Mouse (Mus musculus): ENCODE data around the gene Pde4b.
A peak's percentile ranks its signal among the peaks of the same experiment; 100 is the strongest.

Pde4b gene

GRCm38 (mm10) chr4:102582963-102583362, 495.6 kb downstream of the Pde4b start:
- DNase-seq: no peak

- no peak for DNase-seq
Measured at GRCm38 (mm10) chr4:102583469-102583868, 496.1 kb downstream of the Pde4b start.

GRCm38 (mm10) chr4:102584601-102585265, 497.4 kb downstream of the Pde4b start:
- no peak for DNase-seq

- DNase-seq: no peak
Measured at GRCm38 (mm10) chr4:102585541-102585940, 498.2 kb downstream of the Pde4b start.

GRCm38 (mm10) chr4:102586787-102587186, 499.4 kb downstream of the Pde4b start:
- DNase-seq: no peak

GRCm38 (mm10) chr4:102588668-102589455, 501.5 kb downstream of the Pde4b start:
- DNase-seq: peak; percentile 21

GRCm38 (mm10) chr4:102589537-102590031, 502.2 kb downstream of the Pde4b start:
- DNase-seq: peak; percentile 35

GRCm38 (mm10) chr4:102591798-102592197, 504.5 kb downstream of the Pde4b start:
- DNase-seq: no peak

GRCm38 (mm10) chr4:102592541-102592940, 505.2 kb downstream of the Pde4b start:
- no peak for DNase-seq

- no peak for DNase-seq
Measured at GRCm38 (mm10) chr4:102593631-102594030, 506.3 kb downstream of the Pde4b start.

- peak; percentile 28 for DNase-seq
Measured at GRCm38 (mm10) chr4:102594506-102594905, 507.2 kb downstream of the Pde4b start.

- no peak for DNase-seq
Measured at GRCm38 (mm10) chr4:102603968-102604367, 516.6 kb downstream of the Pde4b start.

- no peak for DNase-seq
Measured at GRCm38 (mm10) chr4:102605231-102605630, 517.9 kb downstream of the Pde4b start.

- DNase-seq: no peak
Measured at GRCm38 (mm10) chr4:102605722-102606341, 518.5 kb downstream of the Pde4b start.

GRCm38 (mm10) chr4:102606825-102607224, 519.5 kb downstream of the Pde4b start:
- DNase-seq: no peak

- no peak for DNase-seq
Measured at GRCm38 (mm10) chr4:102607744-102608416, 520.5 kb downstream of the Pde4b start.

- DNase-seq: no peak
Measured at GRCm38 (mm10) chr4:102612596-102612995, 525.3 kb downstream of the Pde4b start.

GRCm38 (mm10) chr4:102617774-102618173, 530.4 kb downstream of the Pde4b start:
- no peak for DNase-seq

GRCm38 (mm10) chr4:102618609-102619008, 531.3 kb downstream of the Pde4b start:
- DNase-seq: no peak

GRCm38 (mm10) chr4:102620179-102620910, 533.0 kb downstream of the Pde4b start:
- no peak for DNase-seq

GRCm38 (mm10) chr4:102621120-102621519, 533.8 kb downstream of the Pde4b start:
- DNase-seq: no peak

- no peak for DNase-seq
Measured at GRCm38 (mm10) chr4:102622977-102623376, 535.6 kb downstream of the Pde4b start.

Data from cerebellum, adult 11 months (tissue).